Mouse (Mus musculus) gastrocnemius, postnatal 14 days (tissue): ENCODE results near the gene Amn. TPM values are rescaled to one million over a fixed set of nuclear protein-coding genes. Genes with fewer than 3 reads are reported as not detected.

Experiments used
- DNase-seq: peaks from one replicate; pipeline ENCODE4 v3.0.0; 2021; ENCODE audit warnings: mixed read lengths
- intact Hi-C: fragments of 180-260 bp; cut with DNase I; formaldehyde crosslinking; loops from one replicate; pipeline ENCODE4 v1.15.1; 2025; ENCODE audit warnings: low total_unique reads
- long read RNA-seq, 2 experiments: library from polyadenylated mRNA; stranded (forward); transcript quantifications; one replicate each; pipeline ENCODE4 v2.0.0; 2021
- total RNA-seq, 2 experiments: library from RNA; stranded (reverse); gene quantifications; 2 replicates each; pipeline ENCODE4 v1.2.3; 2021

Amn gene
- under 1 TPM in 1 of 2 experiments, not detected in 1; 0.25 TPM for total RNA-seq
- long read RNA-seq, experiment 1, result 0 reads
- long read RNA-seq, experiment 2, result 0 reads

- no peak for DNase-seq
- intact Hi-C loops, result loop anchor here (5.0 kb wide), 1 partner anchor 142 kb away; no protein-coding TSS in a partner anchor
These were observed at the start of gene Amn for GRCm38 (mm10) chr12:111270629-111271277. Gene Amn (plus strand): TSS chr12:111271095.

GRCm38 (mm10) chr12:111225197-111225780 lies 45.6 kb upstream of the Amn start:
- intact Hi-C loops, result no loop called here
- DNase-seq, result no peak

- intact Hi-C loops, result no loop called here
- no peak for DNase-seq
These were observed 43.5 kb upstream of the Amn start for GRCm38 (mm10) chr12:111227410-111227809.

- intact Hi-C loops, result no loop called here
- DNase-seq, result no peak
These were observed 42.4 kb upstream of the Amn start for GRCm38 (mm10) chr12:111228488-111228887.

GRCm38 (mm10) chr12:111230793-111231192 lies 40.1 kb upstream of the Amn start:
- intact Hi-C loops, result no loop called here
- no peak for DNase-seq

- DNase-seq, result no peak
- intact Hi-C loops, result no loop called here
These were observed 37.1 kb upstream of the Amn start for GRCm38 (mm10) chr12:111233798-111234197.

- DNase-seq, result no peak
- intact Hi-C loops, result no loop called here
These were observed 36.5 kb upstream of the Amn start for GRCm38 (mm10) chr12:111234383-111234782.

- intact Hi-C loops, result no loop called here
- no peak for DNase-seq
These were observed 35.3 kb upstream of the Amn start for GRCm38 (mm10) chr12:111235631-111236030.

GRCm38 (mm10) chr12:111237611-111238188 lies 33.2 kb upstream of the Amn start:
- no peak for DNase-seq
- intact Hi-C loops, result no loop called here

- intact Hi-C loops, result no loop called here
- DNase-seq, result no peak
These were observed 32.5 kb upstream of the Amn start for GRCm38 (mm10) chr12:111238345-111238744.

- intact Hi-C loops, result no loop called here
- no peak for DNase-seq
These were observed 32.1 kb upstream of the Amn start for GRCm38 (mm10) chr12:111238778-111239177.

- no peak for DNase-seq
- intact Hi-C loops, result loop anchor here (10.0 kb wide), 1 partner anchor 145 kb away; no protein-coding TSS in a partner anchor
These were observed 31.0 kb upstream of the Amn start for GRCm38 (mm10) chr12:111239930-111240329.

GRCm38 (mm10) chr12:111241916-111242315 lies 29.0 kb upstream of the Amn start:
- intact Hi-C loops, result loop anchor here (10.0 kb wide), 1 partner anchor 147 kb away; no protein-coding TSS in a partner anchor
- DNase-seq, result no peak

- no peak for DNase-seq
- intact Hi-C loops, result loop anchor here (10.0 kb wide), 1 partner anchor 148 kb away; no protein-coding TSS in a partner anchor
These were observed 28.5 kb upstream of the Amn start for GRCm38 (mm10) chr12:111242346-111242745.

GRCm38 (mm10) chr12:111243733-111244132 lies 27.2 kb upstream of the Amn start:
- no peak for DNase-seq
- intact Hi-C loops, result loop anchor here (10.0 kb wide), 1 partner anchor 149 kb away; no protein-coding TSS in a partner anchor

GRCm38 (mm10) chr12:111245070-111245469 lies 25.8 kb upstream of the Amn start:
- intact Hi-C loops, result loop anchor here (10.0 kb wide), 1 partner anchor 150 kb away; no protein-coding TSS in a partner anchor
- DNase-seq, result no peak

GRCm38 (mm10) chr12:111246808-111247464 lies 24.0 kb upstream of the Amn start:
- DNase-seq, result no peak
- intact Hi-C loops, result loop anchor here (10.0 kb wide), 1 partner anchor 152 kb away; no protein-coding TSS in a partner anchor

- DNase-seq, result no peak
- intact Hi-C loops, result loop anchor here (10.0 kb wide), 1 partner anchor 154 kb away; no protein-coding TSS in a partner anchor
These were observed 21.8 kb upstream of the Amn start for GRCm38 (mm10) chr12:111249095-111249494.

- intact Hi-C loops, result no loop called here
- no peak for DNase-seq
These were observed 20.8 kb upstream of the Amn start for GRCm38 (mm10) chr12:111250116-111250515.

- intact Hi-C loops, result no loop called here
- DNase-seq, result no peak
These were observed 19.7 kb upstream of the Amn start for GRCm38 (mm10) chr12:111251227-111251626.
